Mouse (Mus musculus) cerebellum, postnatal 10 days (tissue): ENCODE measurements around the gene Serpinb1c.
"Not testable (repeated sequence)": the region's sequence is repeated elsewhere in the genome, so short reads cannot be mapped to it uniquely, and the experiment has no call there.

Experiments used
- DNase-seq, 2 experiments: peaks; one replicate each; pipeline ENCODE4 v3.0.0; 2021; ENCODE audit warnings: mixed read lengths in 2 of 2

Serpinb1c gene

DNA sequence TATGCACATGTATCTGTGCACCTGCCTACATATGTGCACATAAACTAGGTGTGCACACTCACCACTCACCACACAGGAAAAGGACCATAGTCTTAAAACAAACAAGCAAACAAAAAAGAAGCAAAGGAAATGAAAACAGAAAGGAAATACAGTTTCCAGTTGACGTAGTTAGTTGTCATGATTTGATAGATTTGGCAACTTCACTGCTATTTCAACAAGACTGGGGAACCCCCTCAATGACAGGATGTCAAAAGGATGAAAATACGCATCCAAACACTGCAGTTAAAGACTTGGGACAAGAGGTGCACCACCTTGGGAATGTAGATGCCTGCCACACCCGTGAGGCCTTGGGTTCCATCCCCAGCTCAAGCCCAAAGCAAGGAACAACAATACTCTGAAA, 33.5 kb downstream of the Serpinb1c start:
- not testable (repeated sequence) for DNase-seq

GRCm38 (mm10) chr13:32863456-32863855, 34.6 kb downstream of the Serpinb1c start:
- DNase-seq, result peak in 1 of 2 experiments; percentile 4

DNA sequence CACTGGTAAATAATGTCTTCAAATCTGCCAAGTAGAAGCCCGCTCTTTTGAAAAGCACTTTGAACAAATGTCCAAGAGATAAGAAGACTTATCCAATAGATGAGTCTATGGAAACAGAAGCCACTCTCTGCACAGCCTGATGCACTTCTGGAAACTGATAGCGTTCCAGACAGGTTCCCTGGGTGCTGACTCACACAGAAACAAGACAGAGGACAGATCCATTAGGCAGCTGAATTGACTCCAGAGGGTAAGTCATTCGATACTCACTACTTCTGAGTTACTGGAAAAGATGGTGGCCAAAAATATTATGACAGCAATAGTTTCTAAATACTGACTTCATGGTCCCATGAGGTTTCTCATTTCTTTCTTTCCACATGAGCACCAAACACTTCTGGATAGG, 37.2 kb downstream of the Serpinb1c start:
- DNase-seq, result no peak

DNA sequence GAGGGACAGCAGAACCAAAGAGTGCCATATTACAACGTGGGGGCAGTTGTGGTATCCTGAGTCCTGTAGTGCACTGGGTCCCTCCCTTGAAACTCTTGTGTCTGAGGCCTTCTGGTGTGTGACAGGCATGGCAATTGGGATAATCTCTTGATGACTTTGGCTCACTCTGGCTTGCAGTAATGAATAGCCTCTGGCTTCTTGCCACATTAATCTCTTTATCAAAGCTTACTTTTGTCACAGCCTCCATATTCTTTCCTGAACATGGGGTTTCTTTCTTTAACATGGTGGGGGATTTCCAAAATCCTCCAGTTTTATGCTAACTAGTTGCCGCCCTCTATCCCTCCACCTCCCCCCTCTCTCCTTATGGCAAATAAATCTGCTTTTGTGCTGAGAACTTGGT, 44.9 kb downstream of the Serpinb1c start:
- peak in 1 of 2 experiments; percentile 4 for DNase-seq

- no peak for DNase-seq
Measured at GRCm38 (mm10) chr13:32852539-32852938, 45.5 kb downstream of the Serpinb1c start.

DNA sequence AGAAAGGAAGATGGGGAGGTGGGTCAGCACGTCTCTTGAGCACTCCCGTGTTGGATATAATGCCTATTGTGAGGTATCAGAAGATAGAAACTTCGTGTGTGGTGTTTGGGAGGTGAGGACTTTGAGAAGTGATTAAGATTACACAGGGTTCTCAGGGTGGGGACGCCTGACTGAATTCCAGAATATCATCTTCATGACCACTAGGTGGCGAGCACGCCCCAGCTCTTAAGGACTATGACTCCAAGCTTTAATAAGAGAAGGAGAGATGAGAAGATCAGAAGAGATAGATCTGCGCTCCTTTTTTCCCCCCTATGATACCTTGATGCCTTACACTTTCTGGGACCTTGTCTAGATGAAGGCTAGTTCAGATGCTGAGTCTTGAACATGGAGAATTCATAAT, 46.0 kb downstream of the Serpinb1c start:
- peak; percentile 62 for DNase-seq

DNA sequence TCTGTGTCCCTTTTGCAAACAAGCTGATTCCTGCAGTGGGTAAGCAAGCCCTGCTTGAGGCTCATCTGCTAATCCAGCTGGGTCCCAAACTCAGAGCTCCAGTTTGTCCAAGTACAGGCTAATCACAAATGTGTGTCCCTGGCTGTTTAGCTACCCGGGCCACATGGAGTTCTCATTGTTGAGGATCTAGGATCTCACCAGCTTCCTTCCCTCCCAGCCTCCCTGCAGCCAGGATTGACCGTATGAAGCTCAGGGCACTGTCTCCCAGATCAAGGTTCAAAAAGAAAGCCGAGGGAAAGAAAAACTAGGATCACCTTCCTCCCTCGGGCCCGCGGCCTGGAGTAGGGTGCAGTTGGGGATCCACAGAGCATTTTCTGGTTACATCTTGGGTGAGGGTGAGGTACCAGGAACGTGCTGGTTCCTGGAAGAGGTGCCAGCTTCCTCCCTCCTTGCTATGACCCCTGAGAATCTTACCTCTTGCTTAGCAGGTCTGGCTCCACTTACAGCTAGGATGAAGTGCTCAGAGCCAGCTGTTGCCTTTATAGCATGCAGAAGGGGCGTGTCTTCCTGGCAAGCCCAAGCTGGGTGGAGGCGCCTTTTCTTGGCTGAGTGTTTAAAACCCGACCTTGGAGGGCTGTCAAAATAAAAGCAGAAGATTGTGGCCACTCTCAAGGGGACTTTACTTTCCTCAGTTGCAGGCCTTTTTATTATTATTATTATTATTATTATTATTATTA, 47.2 kb downstream of the Serpinb1c start, which contains the start of gene Serpinb1a:
Gene Serpinb1a, minus strand, starts transcription at position 518 of the 737 bp plus-strand sequence.
- peak in 1 of 2 experiments; percentile 4 for DNase-seq

- DNase-seq, result peak in 1 of 2 experiments; percentile 11
Measured at GRCm38 (mm10) chr13:32850156-32850555, 47.9 kb downstream of the Serpinb1c start.

DNA sequence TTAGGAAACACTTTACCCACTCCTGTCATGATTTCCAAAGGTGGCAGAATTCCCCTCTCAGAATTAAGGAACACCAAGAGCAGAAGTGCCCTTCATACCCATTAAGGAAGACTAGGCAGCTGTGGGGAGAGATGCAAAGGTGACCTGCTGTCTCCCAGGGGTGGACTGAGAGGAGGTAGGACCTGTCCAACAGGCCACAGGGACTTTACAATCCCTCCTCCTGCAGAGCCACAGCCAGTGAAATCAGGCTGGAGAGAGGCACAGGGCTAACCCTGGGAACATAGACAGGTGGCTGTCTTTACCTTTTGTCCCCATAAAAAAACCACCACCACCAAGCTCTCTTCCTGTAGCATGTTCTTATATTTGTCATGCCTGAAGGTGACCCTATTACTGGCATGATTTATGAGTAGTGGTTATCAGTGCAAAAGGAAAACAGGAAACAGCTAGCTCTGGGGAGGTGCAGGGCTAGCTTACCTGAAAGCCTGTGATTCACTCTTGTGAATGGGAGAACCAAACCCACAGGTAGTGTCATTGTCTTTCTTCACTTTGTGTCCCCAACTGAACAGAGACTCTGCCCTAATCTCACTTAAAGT, 48.4 kb downstream of the Serpinb1c start:
- DNase-seq, result no peak

DNA sequence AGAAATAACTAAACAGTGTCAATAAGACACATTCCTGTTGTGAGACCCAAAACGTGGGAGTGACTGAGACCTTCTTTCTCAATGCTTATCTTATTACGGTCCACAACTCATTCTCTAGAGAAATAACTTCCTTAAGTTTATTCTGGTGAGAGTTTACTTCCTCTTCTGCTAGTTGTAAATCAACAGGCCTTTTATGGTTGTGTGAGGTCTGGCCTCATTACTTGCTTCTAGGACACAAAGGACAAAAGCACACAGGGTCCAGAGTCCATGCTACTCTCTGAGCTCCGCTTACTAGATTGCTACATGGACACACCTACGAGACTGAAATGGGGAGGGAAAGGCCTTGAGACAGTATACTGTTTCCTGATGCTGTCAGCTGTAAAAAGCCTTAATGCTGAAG, 48.9 kb downstream of the Serpinb1c start:
- no peak for DNase-seq

- DNase-seq, result no peak
Measured at GRCm38 (mm10) chr13:32846221-32846620, 51.8 kb downstream of the Serpinb1c start.

- peak in 1 of 2 experiments; percentile 4 for DNase-seq
Measured at GRCm38 (mm10) chr13:32841349-32841748, 56.7 kb downstream of the Serpinb1c start.

GRCm38 (mm10) chr13:32839314-32839713, 58.7 kb downstream of the Serpinb1c start:
- DNase-seq, result no peak

DNA sequence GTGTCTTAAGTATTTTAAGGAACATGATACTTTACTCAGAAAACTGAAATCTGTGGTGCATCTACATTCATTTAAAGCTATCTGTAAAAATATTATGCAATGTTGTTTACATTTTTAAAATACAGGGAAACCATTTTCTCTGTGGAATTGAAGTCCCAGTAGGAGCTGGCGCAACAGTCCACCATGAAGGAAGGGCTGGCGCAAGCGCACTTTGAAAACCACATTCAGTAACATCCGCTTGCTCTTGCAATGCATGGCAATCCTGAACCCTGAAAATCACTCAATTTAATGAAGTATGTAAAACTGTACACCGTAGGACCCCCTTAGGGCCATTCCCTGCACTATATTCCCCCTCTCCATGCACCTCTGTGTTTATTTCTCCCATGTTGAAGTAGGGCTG, 63.5 kb downstream of the Serpinb1c start:
- no peak for DNase-seq

DNA sequence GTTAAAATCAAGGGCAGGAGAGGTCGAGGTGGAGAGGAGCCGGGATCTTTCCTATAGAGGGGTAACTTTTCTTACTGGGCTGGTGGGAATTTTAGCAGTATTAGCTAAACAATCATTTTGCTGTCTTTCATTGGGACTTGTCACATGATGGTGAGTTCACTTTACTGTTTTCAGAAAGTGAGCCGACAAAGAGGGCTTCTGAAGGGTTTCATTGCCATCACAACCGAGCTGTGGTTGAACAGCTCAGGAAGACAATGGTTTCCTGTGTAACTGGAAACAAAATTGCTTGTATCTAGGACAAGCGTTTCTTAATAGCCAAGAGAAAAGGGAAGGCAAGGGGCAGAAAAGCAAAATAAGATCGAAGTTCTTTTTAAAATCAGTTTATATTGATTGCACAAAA, 64.8 kb downstream of the Serpinb1c start:
- DNase-seq, result no peak

GRCm38 (mm10) chr13:32832776-32833175, 65.2 kb downstream of the Serpinb1c start:
- DNase-seq, result peak in 1 of 2 experiments; percentile 9

DNA sequence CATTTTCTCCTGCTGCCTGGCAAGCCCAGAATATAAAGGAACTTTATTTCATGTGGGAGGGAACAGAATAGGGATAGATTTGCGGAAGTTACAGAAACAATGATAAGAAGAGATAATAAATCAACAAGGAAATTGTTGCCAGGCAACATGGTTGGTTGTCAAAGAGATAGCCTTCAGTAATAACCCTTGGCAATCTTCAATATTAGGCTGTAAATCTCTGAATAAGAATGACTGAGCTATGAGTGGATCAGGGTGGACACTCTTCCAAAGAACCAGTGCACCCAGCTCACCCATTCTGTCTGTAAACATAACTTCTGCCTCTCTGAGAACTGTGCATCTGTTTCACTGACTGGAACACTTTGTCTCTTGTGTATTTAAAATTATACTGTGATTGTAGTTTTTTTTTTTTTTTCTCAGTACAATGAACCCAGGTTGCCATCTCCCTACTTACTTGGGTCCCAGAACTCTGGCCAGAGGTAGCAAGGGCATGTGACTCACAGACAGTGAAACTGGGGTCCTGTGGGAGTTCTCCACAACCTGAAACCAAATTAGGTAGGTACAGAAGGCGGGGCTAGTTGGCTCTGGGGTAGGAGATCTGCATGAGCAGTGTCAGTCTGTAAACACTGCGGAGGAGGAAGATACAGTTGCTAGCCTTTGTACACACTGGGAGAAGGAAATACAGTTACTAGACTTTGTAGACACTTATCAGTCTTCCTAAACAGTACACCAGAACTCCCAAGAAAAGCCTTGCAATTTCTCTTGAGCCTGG, 66.3 kb downstream of the Serpinb1c start:
- DNase-seq, result no peak
